Mouse (Mus musculus) limb, embryonic 12.5 days (tissue): ENCODE results near the gene Pdgfc. TPM values are rescaled to one million over a fixed set of nuclear protein-coding genes. Genes with fewer than 3 reads are reported as not detected.
A peak's percentile ranks its signal among the peaks of the same experiment; 100 is the strongest.

ENCODE experiments used
- ATAC-seq: fragments of 200-750 bp; cut with Nextera tagmentation; 2 replicates; pipeline ENCODE4 v1.8.0; 2017; ENCODE audit warnings: low read depth, moderate TSS enrichment; ENCODE audit not compliant: insufficient number of reproducible peaks, insufficient read depth, low FRiP score, low TSS enrichment
- H3K27ac ChIP-seq: fragments of 300-500 bp; sonication (generic); 2 replicates; pipeline ENCODE4 v1.5.1; 2016; ENCODE audit warnings: mild to moderate bottlenecking, moderate library complexity
- H3K27me3 ChIP-seq: fragments of 300-500 bp; sonication (generic); 2 replicates; pipeline ENCODE4 v1.6.1; 2016; ENCODE audit warnings: mild to moderate bottlenecking, moderate library complexity
- H3K36me3 ChIP-seq: fragments of 300-500 bp; sonication (generic); 2 replicates; pipeline ENCODE4 v1.6.1; 2016; ENCODE audit warnings: mild to moderate bottlenecking, moderate library complexity
- H3K4me1 ChIP-seq: fragments of 300-500 bp; sonication (generic); replicated peaks from 2 replicates; pipeline ENCODE4 v1.6.1; 2016
- H3K4me2 ChIP-seq: fragments of 300-500 bp; sonication (generic); 2 replicates; pipeline ENCODE4 v1.6.1; 2016; ENCODE audit warnings: mild to moderate bottlenecking, moderate library complexity
- H3K4me3 ChIP-seq: fragments of 300-500 bp; sonication (generic); replicated peaks from 2 replicates; pipeline ENCODE4 v1.5.1; 2016; ENCODE audit warnings: mild to moderate bottlenecking
- H3K9ac ChIP-seq: fragments of 300-500 bp; sonication (generic); replicated peaks from 2 replicates; pipeline ENCODE4 v1.6.1; 2016; ENCODE audit warnings: mild to moderate bottlenecking, moderate library complexity
- H3K9me3 ChIP-seq: fragments of 300-500 bp; sonication (generic); 2 replicates; pipeline ENCODE4 v1.6.1; 2016; ENCODE audit warnings: mild to moderate bottlenecking, moderate library complexity
- WGBS: fragments of 180-500 bp; shearing (Covaris S2); methylation state at CpG from one replicate; pipeline ENCODE4 v1.1.7; 2016; 5-methylcytosine and 5-hydroxymethylcytosine counted together
- polyA plus RNA-seq: library from polyadenylated mRNA; unstranded; fragments of >200 nt; fragmentation: Nextera tagmentation; extraction: Ambion mirVana; gene quantifications from 2 replicates; pipeline ENCODE4 v1.2.1, GENCODE M21; 2016

Pdgfc gene
- polyA plus RNA-seq, 1 experiment from 2014 or later, result 59.2 TPM

DNA sequence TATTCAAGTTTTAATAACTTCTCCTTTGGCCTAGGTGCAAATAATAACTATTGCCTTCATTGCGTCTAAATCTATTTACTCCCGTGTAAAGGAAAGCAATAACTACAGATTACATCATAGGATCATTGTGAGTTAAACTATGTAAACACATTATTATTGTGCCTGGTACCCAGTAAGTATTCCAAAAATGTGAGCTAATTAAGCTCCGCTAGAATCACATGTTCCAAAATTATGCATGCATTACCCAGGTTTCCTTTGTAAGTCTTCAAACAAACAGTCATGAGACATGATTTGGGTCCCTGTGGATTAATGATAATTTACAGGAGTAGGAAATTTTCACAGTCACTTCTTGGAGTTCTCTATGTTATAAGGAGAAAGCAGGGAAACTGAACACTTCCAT, 174.9 kb downstream of the Pdgfc start:
- no peak overlapping the region for H3K4me2 ChIP-seq
- no peaks in the 10 kb centered on the region for H3K9me3 ChIP-seq
- ATAC-seq, result no peak
- no peak overlapping the region for H3K27ac ChIP-seq
- H3K4me3 ChIP-seq, result no peak overlapping the region
- 80% methylated on average over 3 of the region's 3 CpGs for WGBS
- H3K27me3 ChIP-seq, result no peaks in the 10 kb centered on the region
- H3K9ac ChIP-seq, result no peak overlapping the region
- H3K4me1 ChIP-seq, result peaks cover 8% of the 10 kb centered on the region; the same call in 1 of the 2 replicates
- peaks cover 23% of the 10 kb centered on the region for H3K36me3 ChIP-seq

DNA sequence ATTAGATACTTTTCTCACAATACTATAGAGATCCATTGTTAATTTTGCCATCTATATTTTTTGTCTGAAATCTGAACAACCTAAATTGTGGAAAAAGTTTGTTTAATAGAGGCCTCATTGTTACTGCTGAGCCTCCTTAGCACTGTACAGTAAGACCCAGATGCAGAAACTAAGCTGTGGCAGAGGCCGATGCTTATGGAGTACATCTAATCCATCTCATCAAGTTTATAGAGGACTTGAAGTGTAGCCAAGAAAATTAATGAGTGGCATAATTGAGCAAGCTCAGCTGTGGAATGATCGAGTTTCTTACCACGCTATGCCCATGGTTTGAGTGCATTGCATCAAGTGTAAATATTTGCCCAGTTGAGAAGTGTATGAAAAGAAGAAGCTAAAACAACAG, 175.4 kb downstream of the Pdgfc start:
- Histone ChIP-seq H3K4me3 (no peak overlapping the region), H3K4me2 (no peak overlapping the region), H3K27ac (no peak overlapping the region), H3K36me3 (peaks cover 23% of the 10 kb centered on the region), H3K4me1 (peaks cover 7% of the 10 kb centered on the region; the same call in 1 of the 2 replicates), H3K27me3 (no peaks in the 10 kb centered on the region), H3K9me3 (no peaks in the 10 kb centered on the region), H3K9ac (no peak overlapping the region)
- no peak; the same call in 1 of the 2 replicates for ATAC-seq
- WGBS, result 45% methylated on average over 3 of the region's 3 CpGs

- Histone ChIP-seq H3K36me3 (peaks cover 17% of the 10 kb centered on the region), H3K4me3 (no peak overlapping the region), H3K27me3 (no peaks in the 10 kb centered on the region), H3K9me3 (no peaks in the 10 kb centered on the region), H3K4me2 (no peak overlapping the region), H3K4me1 (peaks cover 5% of the 10 kb centered on the region; the same call in 1 of the 2 replicates), H3K27ac (no peak overlapping the region), H3K9ac (no peak overlapping the region)
- 69% methylated on average over 4 of the region's 4 CpGs for WGBS
- no peak for ATAC-seq
Observed at GRCm38 (mm10) chr3:81215547-81216118, 179.4 kb downstream of the Pdgfc start.

GRCm38 (mm10) chr3:81221682-81222081, 185.5 kb downstream of the Pdgfc start:
- no peak overlapping the region for H3K9ac ChIP-seq
- H3K4me1 ChIP-seq, result no peaks in the 10 kb centered on the region
- WGBS, result 59% methylated on average over 4 of the region's 4 CpGs
- no peaks in the 10 kb centered on the region for H3K36me3 ChIP-seq
- H3K4me3 ChIP-seq, result no peak overlapping the region
- no peaks in the 10 kb centered on the region for H3K9me3 ChIP-seq
- ATAC-seq, result no peak
- no peaks in the 10 kb centered on the region for H3K27me3 ChIP-seq
- no peak overlapping the region for H3K4me2 ChIP-seq
- H3K27ac ChIP-seq, result no peak overlapping the region

DNA sequence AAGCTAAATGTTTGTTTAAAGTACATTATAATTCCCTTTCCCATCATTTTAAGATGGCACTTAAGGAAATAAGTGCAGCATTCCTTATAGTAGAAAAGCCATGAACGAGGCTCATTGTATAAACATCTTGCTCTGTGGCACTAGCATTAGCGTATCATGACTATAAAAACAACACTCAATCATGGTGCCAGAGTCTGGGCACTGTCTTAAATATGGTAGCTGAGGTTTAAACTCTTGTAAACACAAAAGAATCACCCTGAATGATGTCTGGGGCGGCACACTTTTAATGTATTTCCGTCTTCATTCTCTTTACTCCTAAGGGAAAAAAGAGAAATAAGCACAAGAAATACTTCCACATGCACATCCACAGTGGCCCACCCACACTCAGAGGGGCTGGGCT, 192.1 kb downstream of the Pdgfc start:
- no peaks in the 10 kb centered on the region for H3K9me3 ChIP-seq
- no peaks in the 10 kb centered on the region for H3K4me1 ChIP-seq
- H3K4me3 ChIP-seq, result no peak overlapping the region
- WGBS, result 57% methylated on average over 4 of the region's 4 CpGs
- no peak overlapping the region for H3K27ac ChIP-seq
- no peak for ATAC-seq
- no peaks in the 10 kb centered on the region for H3K36me3 ChIP-seq
- H3K27me3 ChIP-seq, result no peaks in the 10 kb centered on the region
- H3K4me2 ChIP-seq, result no peak overlapping the region
- H3K9ac ChIP-seq, result no peak overlapping the region

GRCm38 (mm10) chr3:81242697-81243590, 206.7 kb downstream of the Pdgfc start:
- Histone ChIP-seq H3K9me3 (no peaks in the 10 kb centered on the region), H3K4me3 (no peak overlapping the region), H3K4me2 (peak overlapping the region; percentile 1; the same call in 1 of the 2 replicates), H3K27me3 (no peaks in the 10 kb centered on the region), H3K36me3 (no peaks in the 10 kb centered on the region), H3K9ac (no peak overlapping the region), H3K4me1 (peaks cover 16% of the 10 kb centered on the region), H3K27ac (peak overlapping the region; percentile 69)
- WGBS, result 16% methylated on average over 7 of the region's 7 CpGs
- ATAC-seq, result peak; percentile 42; the same call in 1 of the 2 replicates

DNA sequence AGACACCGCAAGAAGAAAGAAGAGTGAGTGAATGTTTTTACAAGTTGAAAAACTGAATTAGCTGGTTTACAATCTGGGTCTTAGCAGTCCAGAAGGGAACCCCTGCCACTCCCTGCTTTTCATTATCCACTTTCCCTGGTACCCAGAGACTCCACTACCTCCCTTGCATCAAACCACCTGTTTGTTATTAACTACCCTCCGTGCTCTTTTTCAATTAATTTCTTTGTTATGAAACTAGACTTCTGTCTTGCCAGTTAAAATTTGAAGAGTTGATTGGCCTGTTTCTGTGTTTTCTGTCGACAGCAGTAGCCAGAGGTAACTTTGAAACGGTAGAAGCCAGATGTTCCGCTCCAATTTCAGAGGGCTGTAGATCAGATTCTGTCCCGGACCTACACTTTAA, 207.4 kb downstream of the Pdgfc start:
- 0 out of 2 replicates have a peak, but pooled peaks have one; percentile 47 for ATAC-seq
- Histone ChIP-seq H3K36me3 (no peaks in the 10 kb centered on the region), H3K4me2 (peak overlapping the region; percentile 1; the same call in 1 of the 2 replicates), H3K27ac (peak overlapping the region; percentile 69; the same call in 1 of the 2 replicates), H3K4me1 (peaks cover 16% of the 10 kb centered on the region), H3K9me3 (no peaks in the 10 kb centered on the region), H3K9ac (no peak overlapping the region), H3K4me3 (no peak overlapping the region), H3K27me3 (no peaks in the 10 kb centered on the region)
- WGBS, result 9% methylated on average over 6 of the region's 6 CpGs

GRCm38 (mm10) chr3:81262801-81263200, 226.6 kb downstream of the Pdgfc start:
- no peak overlapping the region for H3K4me2 ChIP-seq
- H3K36me3 ChIP-seq, result no peaks in the 10 kb centered on the region
- H3K4me3 ChIP-seq, result no peak overlapping the region
- no peaks in the 10 kb centered on the region for H3K4me1 ChIP-seq
- H3K27me3 ChIP-seq, result no peaks in the 10 kb centered on the region
- no peak for ATAC-seq
- no peak overlapping the region for H3K27ac ChIP-seq
- no peaks in the 10 kb centered on the region for H3K9me3 ChIP-seq
- WGBS, result 90% methylated on average over 1 of the region's 1 CpGs
- H3K9ac ChIP-seq, result no peak overlapping the region

Other genes with a start within 250 kb of the Pdgfc start
- gene Gria2, start 233.6 kb upstream of the Pdgfc start, polyA plus RNA-seq, result 2.9 and 3.5 TPM in 2 replicates
- gene Glrb, start 122.8 kb upstream of the Pdgfc start, polyA plus RNA-seq, result 26.9 and 27.8 TPM in 2 replicates